Mouse (Mus musculus): ENCODE results near the gene Krt86. TPM values are rescaled to one million over a fixed set of nuclear protein-coding genes. Genes with fewer than 3 reads are reported as not detected.
"Not testable (repeated sequence)": the region's sequence is repeated elsewhere in the genome, so short reads cannot be mapped to it uniquely, and the experiment has no call there.

Krt86 gene
- polyA plus RNA-seq, 1 experiment from 2014 or later: not detected

- Histone ChIP-seq H3K36me3 (no peaks in the 10 kb centered on the region), H3K27me3 (0 out of 2 replicates have a peak, but pooled peaks cover 2% of the 10 kb centered on the region), H3K4me3 (no peak overlapping the region), H3K4me1 (peaks cover 21% of the 10 kb centered on the region), H3K27ac (no peak overlapping the region; the same call in 1 of the 2 replicates), H3K9ac (no peak overlapping the region), H3K9me3 (no peaks in the 10 kb centered on the region), H3K4me2 (replicated peaks) (no peak overlapping the region)
- 28% methylated on average over 1 of the region's 1 CpGs for WGBS
- no peak for ATAC-seq (ENCODE audit: low FRiP score, low read depth)
Measured at GRCm38 (mm10) chr15:101494203-101494602, 20.9 kb downstream of the Krt86 start.

- peaks cover 21% of the 10 kb centered on the region for H3K4me1 ChIP-seq
- H3K27me3 ChIP-seq: 0 out of 2 replicates have a peak, but pooled peaks cover 2% of the 10 kb centered on the region
- H3K36me3 ChIP-seq: no peaks in the 10 kb centered on the region
- H3K4me3 ChIP-seq: no peak overlapping the region
- H3K9ac ChIP-seq: no peak overlapping the region
- WGBS: 81% methylated on average over 8 of the region's 8 CpGs
- no peak for ATAC-seq (ENCODE audit: low FRiP score, low read depth)
- no peaks in the 10 kb centered on the region for H3K9me3 ChIP-seq
- no peak overlapping the region for H3K27ac ChIP-seq
- H3K4me2 ChIP-seq (replicated peaks): no peak overlapping the region
Measured at GRCm38 (mm10) chr15:101495266-101495665, 22.0 kb downstream of the Krt86 start.

- Histone ChIP-seq H3K27ac (no peak overlapping the region), H3K4me2 (replicated peaks) (no peak overlapping the region), H3K9ac (no peak overlapping the region), H3K4me1 (peaks cover 21% of the 10 kb centered on the region), H3K36me3 (no peaks in the 10 kb centered on the region), H3K27me3 (peaks cover 6% of the 10 kb centered on the region; the same call in 1 of the 2 replicates), H3K9me3 (no peaks in the 10 kb centered on the region), H3K4me3 (no peak overlapping the region)
- no peak for ATAC-seq (ENCODE audit: low FRiP score, low read depth)
- WGBS: 64% methylated on average over 2 of the region's 2 CpGs
Measured at GRCm38 (mm10) chr15:101497181-101497580, 23.9 kb downstream of the Krt86 start.

- WGBS: 50% methylated on average over 14 of the region's 14 CpGs
- Histone ChIP-seq H3K4me2 (replicated peaks) (no peak overlapping the region), H3K4me1 (0 out of 2 replicates have a peak, but pooled peaks cover 5% of the 10 kb centered on the region), H3K27me3 (peaks cover 14% of the 10 kb centered on the region; the same call in 1 of the 2 replicates), H3K36me3 (no peaks in the 10 kb centered on the region), H3K4me3 (no peak overlapping the region), H3K27ac (no peak overlapping the region), H3K9me3 (no peaks in the 10 kb centered on the region), H3K9ac (no peak overlapping the region)
- no peak for ATAC-seq (ENCODE audit: low FRiP score, low read depth)
Measured at GRCm38 (mm10) chr15:101506896-101507758, 33.8 kb downstream of the Krt86 start.

- no peak overlapping the region for H3K4me3 ChIP-seq
- ATAC-seq (ENCODE audit: low FRiP score, low read depth): no peak
- whole genome bisulfite sequencing: 71% methylated on average over 9 of the region's 9 CpGs
Measured at GRCm38 (mm10) chr15:101508247-101508646, 35.0 kb downstream of the Krt86 start.

GRCm38 (mm10) chr15:101517161-101517560, 43.9 kb downstream of the Krt86 start, which contains the start of gene Gm49425:
Gm49425 (minus strand) TSS chr15:101517261.
- not testable (repeated sequence) for H3K9me3 ChIP-seq; ATAC-seq (ENCODE audit: low FRiP score, low read depth); H3K4me1 ChIP-seq; H3K4me2 ChIP-seq (replicated peaks); H3K27ac ChIP-seq; H3K4me3 ChIP-seq; H3K9ac ChIP-seq; H3K36me3 ChIP-seq
- H3K27me3 ChIP-seq: peaks cover 15% of the 10 kb centered on the region
- WGBS: 71% methylated on average over 2 of the region's 2 CpGs

More at GRCm38 (mm10) chr15:101508247-101508646, 35.0 kb downstream of the Krt86 start:
- Histone ChIP-seq H3K27me3 (peaks cover 14% of the 10 kb centered on the region; the same call in 1 of the 2 replicates), H3K4me1 (0 out of 2 replicates have a peak, but pooled peaks cover 5% of the 10 kb centered on the region), H3K4me2 (replicated peaks) (no peak overlapping the region), H3K36me3 (no peaks in the 10 kb centered on the region), H3K9ac (no peak overlapping the region), H3K9me3 (no peaks in the 10 kb centered on the region), H3K27ac (no peak overlapping the region)

- H3K9ac ChIP-seq: no peak overlapping the region
- peaks cover 27% of the 10 kb centered on the region for H3K27me3 ChIP-seq
- H3K4me3 ChIP-seq: no peak overlapping the region
- H3K36me3 ChIP-seq: no peaks in the 10 kb centered on the region
- H3K9me3 ChIP-seq: no peaks in the 10 kb centered on the region
- no peak overlapping the region for H3K27ac ChIP-seq
- 20% methylated on average over 2 of the region's 2 CpGs for WGBS
- no peak for ATAC-seq (ENCODE audit: low FRiP score, low read depth)
- H3K4me1 ChIP-seq: no peaks in the 10 kb centered on the region
- H3K4me2 ChIP-seq (replicated peaks): no peak overlapping the region
Measured at GRCm38 (mm10) chr15:101519792-101520191, 46.5 kb downstream of the Krt86 start.

GRCm38 (mm10) chr15:101522556-101523232, 49.4 kb downstream of the Krt86 start:
- no peak overlapping the region for H3K9ac ChIP-seq
- peaks cover 44% of the 10 kb centered on the region for H3K27me3 ChIP-seq
- H3K27ac ChIP-seq: no peak overlapping the region
- 70% methylated on average over 4 of the region's 4 CpGs for WGBS
- no peak for ATAC-seq (ENCODE audit: low FRiP score, low read depth)
- H3K9me3 ChIP-seq: no peaks in the 10 kb centered on the region
- no peak overlapping the region for H3K4me2 ChIP-seq (replicated peaks)
- H3K4me1 ChIP-seq: no peaks in the 10 kb centered on the region
- no peak overlapping the region for H3K4me3 ChIP-seq
- no peaks in the 10 kb centered on the region for H3K36me3 ChIP-seq

Other genes with a start within 250 kb of the Krt86 start
- 5.7 and 6.0 TPM in 2 replicates for gene Grasp, start 249.3 kb upstream of the Krt86 start, polyA plus RNA-seq (2015; fragmentation: Nextera tagmentation; extraction: Ambion mirVana)
- 10.0 and 10.3 TPM in 2 replicates for gene Nr4a1, start 219.2 kb upstream of the Krt86 start, polyA plus RNA-seq (2015; fragmentation: Nextera tagmentation; extraction: Ambion mirVana)
- 64.1 and 70.4 TPM in 2 replicates for gene Atg101, start 189.2 kb upstream of the Krt86 start, polyA plus RNA-seq (2015; fragmentation: Nextera tagmentation; extraction: Ambion mirVana)
- 1.5 and 1.9 TPM in 2 replicates for gene 6030408B16Rik, start 180.3 kb upstream of the Krt86 start, polyA plus RNA-seq (2015; fragmentation: Nextera tagmentation; extraction: Ambion mirVana)
- 0.75 and 1.0 TPM in 2 replicates for gene Krt80, start 103.3 kb upstream of the Krt86 start, polyA plus RNA-seq (2015; fragmentation: Nextera tagmentation; extraction: Ambion mirVana)
- gene Krt7, start 62.4 kb upstream of the Krt86 start, polyA plus RNA-seq (2015; fragmentation: Nextera tagmentation; extraction: Ambion mirVana): 23.2 and 24.4 TPM in 2 replicates
- gene Krt87, start 34.7 kb upstream of the Krt86 start, polyA plus RNA-seq (2015; fragmentation: Nextera tagmentation; extraction: Ambion mirVana): 1.3 and 1.7 TPM in 2 replicates
- gene Krt88, start 25.7 kb upstream of the Krt86 start, polyA plus RNA-seq (2015; fragmentation: Nextera tagmentation; extraction: Ambion mirVana): not detected in 2 replicates
- not detected in 2 replicates for gene Krt81, start 9.7 kb upstream of the Krt86 start, polyA plus RNA-seq (2015; fragmentation: Nextera tagmentation; extraction: Ambion mirVana)
- not detected in 2 replicates for gene Krt83, start 18.0 kb downstream of the Krt86 start, polyA plus RNA-seq (2015; fragmentation: Nextera tagmentation; extraction: Ambion mirVana)
- gene Gm49425, start 43.8 kb downstream of the Krt86 start, polyA plus RNA-seq (2015; fragmentation: Nextera tagmentation; extraction: Ambion mirVana): 0.50 TPM in 1 of 2 replicates, not detected in the other
- 0.09 and 0.13 TPM in 2 replicates for gene Krt84, start 59.3 kb downstream of the Krt86 start, polyA plus RNA-seq (2015; fragmentation: Nextera tagmentation; extraction: Ambion mirVana)
- gene Krt82, start 77.2 kb downstream of the Krt86 start, polyA plus RNA-seq (2015; fragmentation: Nextera tagmentation; extraction: Ambion mirVana): not detected in 2 replicates
- 0.08 TPM in 1 of 2 replicates, not detected in the other for gene Krt90, start 89.5 kb downstream of the Krt86 start, polyA plus RNA-seq (2015; fragmentation: Nextera tagmentation; extraction: Ambion mirVana)
- gene Krt75, start 100.4 kb downstream of the Krt86 start, polyA plus RNA-seq (2015; fragmentation: Nextera tagmentation; extraction: Ambion mirVana): 0.31 and 0.52 TPM in 2 replicates
- gene Gm5414, start 154.7 kb downstream of the Krt86 start, polyA plus RNA-seq (2015; fragmentation: Nextera tagmentation; extraction: Ambion mirVana): not detected in 2 replicates
- gene Gm5478, start 173.9 kb downstream of the Krt86 start, polyA plus RNA-seq (2015; fragmentation: Nextera tagmentation; extraction: Ambion mirVana): not detected in 2 replicates
- not detected in 2 replicates for gene Krt6b, start 206.8 kb downstream of the Krt86 start, polyA plus RNA-seq (2015; fragmentation: Nextera tagmentation; extraction: Ambion mirVana)
- gene Krt6a, start 220.8 kb downstream of the Krt86 start, polyA plus RNA-seq (2015; fragmentation: Nextera tagmentation; extraction: Ambion mirVana): 1.1 and 1.7 TPM in 2 replicates
- gene Krt5, start 239.4 kb downstream of the Krt86 start, polyA plus RNA-seq (2015; fragmentation: Nextera tagmentation; extraction: Ambion mirVana): 199 and 235 TPM in 2 replicates

Data from limb, embryonic 13.5 days (tissue).